Mouse (Mus musculus): ENCODE measurements around the gene Parp14. TPM values are rescaled to one million over a fixed set of nuclear protein-coding genes. Genes with fewer than 3 reads are reported as not detected.

Parp14 gene
- 58.3 TPM for polyA plus RNA-seq (2014; fragmentation: Illumina TruSeq; extraction: RNeasy Lipid Tissue Mini Kit (QIAGEN cat#74804); ENCODE audit: low read depth, low replicate concordance)

DNA sequence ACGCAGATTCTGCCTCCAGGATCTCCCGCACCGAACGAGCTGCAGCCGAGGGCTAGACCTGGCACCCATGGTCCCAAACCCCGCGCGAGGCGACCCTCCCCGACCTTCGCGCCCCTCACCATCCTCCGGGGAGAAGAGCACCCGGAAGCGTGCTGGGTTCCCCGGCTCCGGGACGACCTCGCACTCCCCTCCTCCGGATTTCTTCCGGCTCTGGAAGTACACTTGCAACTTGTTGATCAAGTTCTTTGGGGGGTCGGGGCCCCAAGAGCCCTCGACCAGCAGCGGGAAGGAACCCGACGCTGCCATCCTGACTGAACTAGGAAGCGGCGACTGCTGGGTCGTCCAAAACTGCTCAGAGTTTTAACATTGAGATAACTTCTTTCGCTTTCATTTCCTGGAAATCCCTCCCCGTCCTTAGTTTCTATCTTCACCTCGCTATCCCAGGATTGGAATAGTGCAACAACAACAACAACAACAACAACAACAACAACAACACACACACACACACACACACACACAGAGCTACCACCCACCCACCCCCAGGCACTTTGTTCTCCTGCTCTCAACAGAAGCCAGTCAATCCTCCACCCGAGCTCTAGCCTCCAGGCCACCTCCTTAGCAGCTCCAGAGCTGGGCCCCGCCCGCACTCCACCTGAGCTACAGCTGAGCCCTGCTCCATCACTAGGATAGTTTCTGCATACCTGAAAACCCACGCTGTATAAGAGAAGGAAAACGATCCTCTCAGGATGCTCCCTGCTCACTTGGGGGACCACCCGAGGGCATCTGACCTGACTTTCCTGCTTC is at the start of gene Parp14:
Gene Parp14, minus strand, starts transcription at position 497 of the 804 bp plus-strand sequence.

Other genes starting within 250 kb of the Parp14 start
- 29.0 TPM for gene Dirc2, start 102.2 kb downstream of the Parp14 start, polyA plus RNA-seq (2014; fragmentation: Illumina TruSeq; extraction: RNeasy Lipid Tissue Mini Kit (QIAGEN cat#74804); ENCODE audit: low read depth, low replicate concordance)
- 4.2 TPM for gene Hspbap1, start 101.2 kb downstream of the Parp14 start, polyA plus RNA-seq (2014; fragmentation: Illumina TruSeq; extraction: RNeasy Lipid Tissue Mini Kit (QIAGEN cat#74804); ENCODE audit: low read depth, low replicate concordance)
- 97.8 TPM for gene Parp9, start 66.9 kb upstream of the Parp14 start, polyA plus RNA-seq (2014; fragmentation: Illumina TruSeq; extraction: RNeasy Lipid Tissue Mini Kit (QIAGEN cat#74804); ENCODE audit: low read depth, low replicate concordance)
- gene Dtx3l, start 67.6 kb upstream of the Parp14 start, polyA plus RNA-seq (2014; fragmentation: Illumina TruSeq; extraction: RNeasy Lipid Tissue Mini Kit (QIAGEN cat#74804); ENCODE audit: low read depth, low replicate concordance) = 76.8 TPM
- 94.7 TPM for gene Kpna1, start 107.2 kb upstream of the Parp14 start, polyA plus RNA-seq (2014; fragmentation: Illumina TruSeq; extraction: RNeasy Lipid Tissue Mini Kit (QIAGEN cat#74804); ENCODE audit: low read depth, low replicate concordance)
- 9.1 TPM for gene Wdr5b, start 169.6 kb upstream of the Parp14 start, polyA plus RNA-seq (2014; fragmentation: Illumina TruSeq; extraction: RNeasy Lipid Tissue Mini Kit (QIAGEN cat#74804); ENCODE audit: low read depth, low replicate concordance)
- gene Fam162a, start 200.1 kb upstream of the Parp14 start, polyA plus RNA-seq (2014; fragmentation: Illumina TruSeq; extraction: RNeasy Lipid Tissue Mini Kit (QIAGEN cat#74804); ENCODE audit: low read depth, low replicate concordance) = 166 TPM
- gene Ccdc58, start 200.1 kb upstream of the Parp14 start, polyA plus RNA-seq (2014; fragmentation: Illumina TruSeq; extraction: RNeasy Lipid Tissue Mini Kit (QIAGEN cat#74804); ENCODE audit: low read depth, low replicate concordance) = 158 TPM

Data from sigmoid colon, adult 10 weeks (tissue).